Mouse (Mus musculus): ENCODE measurements at regions not wholly inside any gene's neighbourhood (a gene's known extent, or its start where the extent isn't known, plus 50 kb on each side); places are given as distances from the start of the nearest gene placed in this dataset.

DNA sequence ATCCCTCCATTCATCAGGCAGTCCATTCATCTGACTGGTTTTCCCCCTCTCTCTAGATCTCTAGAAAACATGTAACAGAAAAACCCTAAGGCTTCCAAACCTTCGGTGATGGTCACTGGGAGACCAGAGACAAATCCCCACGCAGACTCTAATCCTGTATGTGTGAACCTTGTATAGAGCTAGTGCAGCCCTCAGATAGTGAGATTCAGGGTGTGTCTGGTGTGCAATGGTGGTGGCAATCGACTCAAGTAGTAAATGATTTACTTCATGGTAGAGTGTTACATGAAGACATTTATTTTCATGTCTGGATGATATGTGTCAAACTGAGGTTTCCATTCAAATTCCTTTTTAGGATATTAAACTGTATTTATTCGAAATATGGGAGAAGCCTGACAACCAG, 147.4 kb downstream of the Irs2 start:
- no peak for TF ChIP-seq CTCF (IDR thresholded peaks at IDR 0.05; ENCODE audit: insufficient read depth, low read length)
- TF ChIP-seq POLR2A (IDR thresholded peaks at IDR 0.05; ENCODE audit: borderline replicate concordance, extremely low read depth, low read depth, low read length) = no peak

Data from lung, adult 2 months (tissue).